Mouse (Mus musculus) lung, postnatal 10 days (tissue): ENCODE measurements at regions not wholly inside any gene's neighbourhood (a gene's known extent, or its start where the extent isn't known, plus 50 kb on each side); places are given as distances from the start of the nearest gene placed in this dataset.
A peak's percentile ranks its signal among the peaks of the same experiment; 100 is the strongest.

Source experiments
- DNase-seq: peaks from one replicate; pipeline ENCODE4 v3.0.0; 2021

- DNase-seq, result no peak
Measured at GRCm38 (mm10) chr5:41206462-41206861, 501.5 kb downstream of the Rab28 start.

DNA sequence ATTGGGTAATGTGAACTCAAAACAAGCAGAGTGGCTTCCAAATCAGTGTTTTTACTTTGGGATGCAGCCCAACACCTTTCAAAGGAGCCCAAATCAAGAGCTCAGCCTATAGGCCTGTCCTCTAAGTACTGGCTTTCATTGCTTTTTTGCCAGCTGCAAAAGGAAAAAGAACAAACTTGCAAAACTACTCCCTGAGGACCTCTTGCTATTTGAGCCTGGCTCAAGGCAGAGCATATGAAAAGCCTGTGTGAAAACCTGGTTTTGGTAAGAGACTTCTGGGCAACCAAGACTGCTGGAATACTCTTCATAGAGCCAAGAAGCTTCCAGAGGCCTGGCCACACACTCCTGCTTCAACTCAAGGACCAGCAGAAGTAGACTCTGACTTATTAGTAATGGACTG lies 503.5 kb downstream of the Rab28 start:
- no peak for DNase-seq

DNA sequence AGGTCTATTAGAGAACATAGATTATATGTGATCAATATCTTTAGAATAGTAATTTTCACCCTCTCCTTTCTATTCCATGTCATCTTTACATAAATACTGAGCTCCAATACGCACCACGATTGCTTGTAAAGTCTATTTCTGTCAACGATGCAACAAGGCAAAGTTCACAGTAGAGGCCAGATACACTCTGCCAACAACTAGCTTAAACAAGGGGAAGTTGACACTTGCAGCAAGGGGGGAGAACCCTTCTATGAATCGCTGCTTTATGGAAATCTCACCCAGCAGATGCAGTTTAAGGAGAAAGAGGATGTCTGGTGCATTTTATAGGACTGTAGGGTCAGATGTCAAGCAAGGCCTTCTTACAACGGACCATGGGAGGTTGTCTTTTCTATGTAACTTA lies 520.8 kb downstream of the Rab28 start:
- no peak for DNase-seq

DNA sequence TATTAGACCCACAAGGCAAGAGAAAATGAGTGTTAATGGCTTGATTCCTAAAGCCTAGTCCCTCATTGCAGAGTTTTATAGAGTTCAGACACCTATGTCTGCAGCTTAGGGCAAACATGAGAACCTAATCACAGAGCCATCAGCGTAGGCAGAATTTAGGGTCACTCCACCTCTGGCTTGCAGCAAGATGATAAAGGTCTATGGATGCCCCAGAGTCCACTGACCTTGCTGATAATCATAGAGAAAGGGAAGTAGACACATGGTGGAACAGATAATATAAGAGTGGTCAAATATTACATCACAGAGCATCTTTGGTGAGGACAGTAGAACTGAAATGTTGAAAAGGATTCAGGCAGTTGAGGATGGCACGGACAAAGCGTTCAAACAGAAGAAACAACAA lies 530.7 kb downstream of the Rab28 start:
- DNase-seq, result no peak

DNA sequence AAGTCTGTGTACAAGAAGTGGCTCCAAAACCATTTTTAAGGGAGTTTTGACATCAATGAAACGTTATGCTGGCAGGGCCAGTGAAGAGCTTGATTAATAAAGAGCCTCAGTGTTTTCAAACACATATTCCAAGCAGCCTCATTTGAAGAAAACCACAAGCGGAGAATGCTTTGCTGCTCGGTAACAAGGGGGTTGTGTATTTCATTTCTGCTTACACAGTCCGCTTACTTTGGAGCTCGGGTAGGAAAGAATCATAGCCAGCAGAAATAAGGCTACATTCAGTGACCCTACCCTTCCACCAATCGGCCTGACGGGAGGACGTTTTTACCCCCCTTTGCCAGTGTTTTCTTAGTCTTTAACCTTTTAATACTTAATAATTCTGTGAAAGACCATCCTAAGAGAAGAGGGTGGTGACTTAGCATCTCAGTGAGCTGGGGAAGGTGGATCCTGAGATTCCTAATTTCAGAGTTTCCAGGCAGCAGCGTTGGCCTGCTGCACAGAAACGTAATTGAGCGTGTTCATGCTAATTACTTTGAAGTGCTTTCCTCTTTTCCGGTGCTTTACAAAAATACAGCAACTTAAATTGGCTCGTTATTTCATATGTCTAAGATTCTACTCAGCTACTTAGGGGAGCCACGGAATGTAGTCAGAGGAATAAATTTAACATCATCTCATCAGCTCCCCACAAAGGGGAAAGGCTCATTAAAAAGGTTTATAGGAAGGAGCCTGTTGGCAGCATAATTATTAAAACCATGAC lies 541.9 kb downstream of the Rab28 start:
- no peak for DNase-seq

GRCm38 (mm10) chr5:41125050-41125449 lies 582.9 kb downstream of the Rab28 start:
- no peak for DNase-seq

DNA sequence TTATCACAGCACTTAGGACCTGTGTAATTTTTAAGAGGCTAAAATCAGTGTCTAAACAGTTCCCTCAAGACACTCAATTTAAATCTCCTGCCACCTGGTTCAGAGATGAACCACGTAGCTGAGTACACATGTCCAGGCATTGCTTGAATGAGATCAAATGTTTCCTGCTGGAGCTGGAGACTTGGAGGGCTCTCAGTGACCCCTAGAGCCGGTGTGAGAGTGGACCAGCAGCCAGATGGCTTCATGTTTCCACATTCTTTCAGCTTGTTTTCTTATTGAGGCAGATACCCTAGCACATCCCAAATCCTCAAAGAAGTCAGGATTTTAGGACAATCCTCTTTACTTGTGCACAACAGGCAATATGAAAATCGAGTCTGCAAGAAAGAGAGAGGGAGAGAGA lies 590.3 kb downstream of the Rab28 start:
- no peak for DNase-seq

- no peak for DNase-seq
Measured at GRCm38 (mm10) chr5:41087773-41088172, 620.2 kb downstream of the Rab28 start.

- DNase-seq, result no peak
Measured at GRCm38 (mm10) chr5:41076412-41076811, 631.5 kb downstream of the Rab28 start.

GRCm38 (mm10) chr5:41061646-41062045 lies 646.3 kb downstream of the Rab28 start:
- DNase-seq, result no peak

DNA sequence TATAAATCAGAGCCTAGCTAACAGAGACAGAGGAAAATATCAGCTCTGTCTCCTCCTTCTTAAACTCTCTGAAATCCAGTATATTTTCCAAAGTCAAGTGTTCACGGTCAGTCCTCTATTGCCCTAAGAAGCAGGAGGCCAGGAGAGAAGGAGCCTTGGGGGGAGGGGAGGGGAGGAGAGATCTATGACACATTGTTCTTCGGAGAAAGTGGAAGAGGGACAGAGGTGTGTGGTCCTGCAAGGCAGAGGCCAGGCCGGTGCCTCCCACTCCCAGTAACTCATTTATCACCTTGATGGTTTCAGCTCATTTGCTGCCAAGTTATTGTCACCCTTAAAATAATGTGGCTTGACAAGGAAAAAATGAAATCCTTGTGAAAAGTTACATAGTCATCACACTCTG lies 646.7 kb downstream of the Rab28 start:
- no peak for DNase-seq

- DNase-seq, result no peak
Measured at GRCm38 (mm10) chr5:41058015-41058414, 649.9 kb downstream of the Rab28 start.

DNA sequence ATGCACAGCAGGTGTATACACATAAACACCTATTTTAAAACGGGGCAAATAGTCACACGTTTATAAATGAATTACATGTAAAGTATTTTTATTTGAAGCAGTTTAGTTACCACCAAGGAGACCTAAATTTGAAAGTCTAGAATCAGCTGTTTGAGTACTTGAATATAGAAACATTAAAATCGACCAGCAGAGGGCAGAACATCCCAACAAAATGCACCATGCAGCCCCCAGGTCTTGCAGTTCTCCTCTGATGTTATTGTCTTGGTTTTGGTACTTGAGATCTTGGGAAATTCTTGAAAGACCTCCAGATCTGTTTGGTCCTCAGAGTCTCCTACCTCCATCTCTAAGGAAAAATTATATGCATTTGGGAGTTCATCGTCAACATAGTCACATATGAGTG lies 656.0 kb downstream of the Rab28 start:
- DNase-seq, result peak; percentile 14

DNA sequence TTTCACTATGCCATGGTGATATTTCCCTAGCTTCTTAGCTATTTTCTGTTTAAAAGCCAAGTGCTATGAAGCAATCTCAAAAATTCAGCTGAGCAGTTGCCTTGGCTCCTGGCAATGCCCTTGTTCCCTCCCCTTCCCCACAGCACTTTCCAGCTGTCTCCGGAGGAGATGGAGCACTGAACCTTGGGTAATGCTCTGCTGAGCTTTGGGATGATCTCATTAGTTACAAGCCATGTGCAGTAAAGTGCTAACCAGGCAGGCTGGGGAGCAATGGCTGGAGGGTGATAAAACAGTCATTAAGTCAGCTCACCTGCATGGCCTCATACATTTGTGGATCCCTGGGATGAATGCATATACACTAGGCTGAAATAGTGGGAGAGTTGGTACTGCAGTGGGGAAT lies 659.4 kb downstream of the Rab28 start:
- peak; percentile 19 for DNase-seq

DNA sequence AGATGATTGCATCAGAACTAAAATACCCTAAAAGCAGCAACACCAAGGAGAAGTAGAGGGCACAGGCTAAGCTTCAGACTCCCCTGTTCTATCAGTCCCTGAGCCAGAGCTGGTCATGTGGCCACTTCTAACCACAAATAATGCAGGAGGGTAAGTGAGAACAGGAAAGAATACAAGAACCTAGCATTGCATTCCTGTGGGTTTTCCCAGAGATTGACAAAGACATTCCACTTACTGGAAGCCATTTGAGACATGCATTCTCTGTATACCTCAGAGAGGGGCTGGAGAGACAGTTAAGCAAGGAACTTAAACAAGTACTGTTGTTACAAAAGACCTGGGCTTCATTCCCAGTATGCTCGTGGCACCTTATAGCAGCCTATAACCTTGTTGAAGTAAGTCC lies 662.7 kb downstream of the Rab28 start:
- DNase-seq, result no peak

DNA sequence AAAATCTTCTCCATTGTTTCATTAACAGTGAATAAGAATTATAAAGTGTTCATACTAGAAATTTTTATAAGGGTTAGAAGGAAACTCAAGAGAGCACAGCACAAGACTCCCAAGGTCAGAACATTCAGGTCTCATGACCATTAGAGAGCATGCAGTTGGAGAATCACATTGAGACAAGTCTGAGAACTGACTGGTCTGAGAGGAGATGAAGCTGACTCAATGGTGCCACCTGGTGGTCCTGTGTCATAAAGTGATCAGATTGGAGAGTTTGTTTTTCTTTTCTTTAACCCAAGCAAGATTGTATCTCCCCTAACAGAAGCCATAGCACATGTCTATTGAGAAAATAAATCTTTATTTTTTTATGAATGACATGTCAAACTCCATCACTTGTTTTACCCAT lies 663.5 kb downstream of the Rab28 start:
- DNase-seq, result peak; percentile 61

- DNase-seq, result no peak
Measured at GRCm38 (mm10) chr5:41038790-41039189, 669.2 kb downstream of the Rab28 start.

DNA sequence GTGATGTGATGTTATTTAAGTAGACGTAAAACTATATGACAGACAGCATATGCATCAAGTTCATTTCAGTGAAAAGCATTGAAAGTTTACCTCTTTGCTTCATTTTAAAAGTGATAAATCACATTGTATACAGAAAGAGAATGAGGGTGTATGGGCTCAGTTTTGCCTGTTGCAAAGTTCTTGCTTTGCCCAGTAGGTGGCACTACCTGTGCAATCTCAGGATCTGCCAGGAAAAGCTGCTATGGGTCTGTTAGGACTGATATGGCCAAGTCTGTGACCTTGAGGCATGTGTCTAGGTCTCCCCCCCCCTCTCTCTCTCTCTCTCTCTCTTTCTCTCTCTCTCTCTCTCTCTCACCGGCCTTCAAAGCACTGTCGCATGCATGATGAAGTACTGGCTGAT lies 701.3 kb downstream of the Rab28 start:
- DNase-seq, result peak; percentile 2

GRCm38 (mm10) chr5:40986562-40986961 lies 721.4 kb downstream of the Rab28 start:
- DNase-seq, result no peak

DNA sequence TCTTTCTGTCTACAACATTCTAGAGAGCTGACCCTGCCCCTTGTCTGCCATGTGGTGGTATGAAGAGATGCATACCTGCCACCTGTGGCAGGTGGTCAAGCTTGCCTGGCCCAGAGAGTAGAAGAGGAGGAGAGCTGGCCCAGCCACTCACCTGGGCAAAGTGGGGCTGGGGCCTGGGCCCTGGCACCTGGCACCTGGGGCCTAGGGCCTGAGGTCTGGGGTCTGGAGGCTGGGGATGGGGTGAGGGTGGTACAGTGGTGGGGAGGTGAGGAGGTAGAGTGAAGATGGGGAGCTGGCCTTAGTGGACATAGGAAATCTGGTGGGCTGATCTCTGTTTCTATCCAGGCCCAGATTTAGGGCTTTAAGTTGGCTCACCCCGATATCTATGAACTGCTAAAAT lies 733.1 kb downstream of the Rab28 start:
- no peak for DNase-seq

DNA sequence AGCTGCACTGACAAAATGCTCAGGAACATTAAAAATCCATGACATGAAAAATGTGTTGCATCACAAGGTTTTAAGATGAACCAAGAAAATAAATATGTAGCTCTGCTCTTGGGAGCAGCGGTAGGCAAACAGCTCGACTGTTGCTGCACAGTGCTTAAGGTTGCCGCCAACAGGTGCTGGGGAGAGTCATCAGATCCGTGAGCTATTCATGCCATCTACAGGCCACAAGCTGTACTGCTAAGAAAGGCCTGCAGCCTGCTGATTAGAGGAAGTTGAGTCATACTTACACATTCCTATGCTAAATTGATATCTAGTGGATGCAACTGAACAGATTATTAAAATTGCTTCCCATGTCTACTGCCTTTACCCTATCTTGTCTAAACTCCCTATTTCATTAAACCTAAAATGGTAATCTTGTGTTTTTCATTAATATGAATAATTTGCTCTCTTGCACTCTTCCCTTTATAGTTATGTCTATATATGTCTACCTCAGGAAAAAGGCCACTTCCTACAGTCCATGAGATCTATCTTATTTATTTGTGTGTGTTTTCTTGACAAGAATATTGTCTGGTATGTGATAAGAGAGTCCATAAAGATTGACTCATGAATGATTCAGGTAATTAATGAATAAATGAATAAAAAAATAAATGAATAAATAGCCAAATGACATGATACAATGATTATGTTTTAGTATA lies 754.9 kb downstream of the Rab28 start:
- peak; percentile 20 for DNase-seq

DNA sequence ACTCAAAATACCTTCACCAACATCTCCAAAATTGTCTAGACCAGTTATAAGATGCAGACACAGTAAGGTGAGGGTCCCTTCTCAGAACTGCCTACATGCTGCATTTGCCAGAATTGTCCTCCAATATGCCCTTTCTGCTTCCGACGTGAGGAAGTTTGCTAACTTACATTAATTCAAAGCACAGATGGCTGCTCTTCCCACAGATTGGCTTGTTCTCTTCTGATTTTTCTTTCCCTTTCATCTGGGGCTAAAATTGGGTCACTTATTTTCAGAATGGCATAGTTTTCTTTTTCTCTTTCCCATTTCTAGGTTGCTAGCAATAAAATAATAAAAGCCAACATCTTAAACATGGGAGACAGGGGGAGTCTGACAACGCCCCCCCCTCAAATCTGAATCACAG lies 778.8 kb downstream of the Rab28 start:
- no peak for DNase-seq

- DNase-seq, result no peak
Measured at GRCm38 (mm10) chr5:40920920-40921319, 787.0 kb downstream of the Rab28 start.

DNA sequence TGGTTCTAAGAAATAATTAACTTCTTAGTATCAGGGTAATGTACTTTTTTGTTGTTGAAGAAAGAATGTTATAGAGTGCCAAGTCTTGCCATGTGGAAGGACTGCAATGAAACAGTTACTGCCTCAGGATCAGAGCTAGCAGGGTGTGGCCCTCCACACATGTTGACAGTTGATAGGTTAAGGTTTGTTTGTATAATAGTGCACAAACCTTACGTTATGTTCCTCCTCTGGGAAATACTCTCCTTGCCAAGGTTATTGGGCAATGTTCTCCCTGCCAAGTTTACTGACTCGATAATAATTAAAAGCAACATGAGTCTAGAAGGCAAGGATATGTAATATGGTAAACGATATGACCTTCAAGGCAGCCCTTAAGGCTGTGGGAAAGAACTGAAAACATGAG lies 799.2 kb downstream of the Rab28 start:
- no peak for DNase-seq

DNA sequence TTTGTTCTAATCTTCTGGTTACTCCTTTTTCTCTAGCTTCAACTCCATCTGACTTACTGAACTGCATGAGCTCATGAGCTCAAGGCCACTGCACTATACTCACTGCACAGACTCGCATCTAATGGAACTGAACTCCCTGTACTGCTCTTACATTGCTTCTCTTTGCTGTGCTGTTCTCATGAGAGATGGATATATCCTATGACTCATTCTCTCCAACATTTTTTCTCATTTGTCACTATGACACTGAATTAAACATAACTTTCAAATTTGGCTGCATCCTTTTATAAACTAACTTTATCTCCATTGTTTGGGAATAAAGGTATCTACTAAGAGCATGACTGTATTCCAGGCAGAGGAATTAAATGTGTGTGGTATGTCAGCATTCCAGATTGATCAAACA lies 806.2 kb downstream of the Rab28 start:
- DNase-seq, result no peak
